Mouse (Mus musculus) kidney, adult 18-20 months (tissue): Measurements from ENCODE around the gene Adamts13.

Source experiments
- DNase-seq: peaks from one replicate; pipeline ENCODE4 v3.0.0; 2021

Adamts13 gene

GRCm38 (mm10) chr2:26973960-26974359 is 744 bp downstream of the Adamts13 start:
- DNase-seq, result no peak

- DNase-seq, result no peak
Observed at GRCm38 (mm10) chr2:26980361-26980760, 7.1 kb downstream of the Adamts13 start.

GRCm38 (mm10) chr2:26984179-26984578 is 11.0 kb downstream of the Adamts13 start:
- DNase-seq, result no peak

- DNase-seq, result no peak
Observed at GRCm38 (mm10) chr2:26984640-26985039, 11.4 kb downstream of the Adamts13 start.

- DNase-seq, result no peak
Observed at GRCm38 (mm10) chr2:26993936-26994335, 20.7 kb downstream of the Adamts13 start.

- DNase-seq, result no peak
Observed at GRCm38 (mm10) chr2:26997498-26997897, 24.3 kb downstream of the Adamts13 start.

GRCm38 (mm10) chr2:26997993-26998392 is 24.8 kb downstream of the Adamts13 start:
- DNase-seq, result no peak

GRCm38 (mm10) chr2:27006255-27006654 is 33.0 kb downstream of the Adamts13 start:
- DNase-seq, result no peak

- no peak for DNase-seq
Observed at GRCm38 (mm10) chr2:27007701-27008100, 34.5 kb downstream of the Adamts13 start.

- peak; percentile 92 for DNase-seq
Observed at GRCm38 (mm10) chr2:27009714-27010244, 36.6 kb downstream of the Adamts13 start, which contains the start of gene Cacfd1. Cacfd1 (plus strand) TSS chr2:27009926.

GRCm38 (mm10) chr2:27017802-27018201 is 44.6 kb downstream of the Adamts13 start:
- peak; percentile 78 for DNase-seq

GRCm38 (mm10) chr2:27019530-27019929 is 46.3 kb downstream of the Adamts13 start:
- no peak for DNase-seq

GRCm38 (mm10) chr2:27021103-27021502 is 47.9 kb downstream of the Adamts13 start:
- DNase-seq, result no peak

- DNase-seq, result no peak
Observed at GRCm38 (mm10) chr2:27022612-27023011, 49.4 kb downstream of the Adamts13 start.

- DNase-seq, result no peak
Observed at GRCm38 (mm10) chr2:27024136-27024535, 50.9 kb downstream of the Adamts13 start.

- no peak for DNase-seq
Observed at GRCm38 (mm10) chr2:27025545-27025944, 52.3 kb downstream of the Adamts13 start.

- DNase-seq, result no peak
Observed at GRCm38 (mm10) chr2:27026332-27026731, 53.1 kb downstream of the Adamts13 start.

GRCm38 (mm10) chr2:27026857-27027617 is 53.8 kb downstream of the Adamts13 start:
- DNase-seq, result no peak

- peak; percentile 81 for DNase-seq
Observed at GRCm38 (mm10) chr2:27027618-27028436, 54.6 kb downstream of the Adamts13 start, which contains the start of gene Slc2a6. Slc2a6 (minus strand) TSS chr2:27027998.

- DNase-seq, result no peak
Observed at GRCm38 (mm10) chr2:27028437-27029015, 55.3 kb downstream of the Adamts13 start.

- DNase-seq, result no peak
Observed at GRCm38 (mm10) chr2:27032361-27032760, 59.1 kb downstream of the Adamts13 start.

GRCm38 (mm10) chr2:27036003-27036402 is 62.8 kb downstream of the Adamts13 start:
- no peak for DNase-seq

- no peak for DNase-seq
Observed at GRCm38 (mm10) chr2:27037008-27037407, 63.8 kb downstream of the Adamts13 start.
